21 mouse cellular contexts compared by ENCODE assay signal in the genomic region with DNA sequence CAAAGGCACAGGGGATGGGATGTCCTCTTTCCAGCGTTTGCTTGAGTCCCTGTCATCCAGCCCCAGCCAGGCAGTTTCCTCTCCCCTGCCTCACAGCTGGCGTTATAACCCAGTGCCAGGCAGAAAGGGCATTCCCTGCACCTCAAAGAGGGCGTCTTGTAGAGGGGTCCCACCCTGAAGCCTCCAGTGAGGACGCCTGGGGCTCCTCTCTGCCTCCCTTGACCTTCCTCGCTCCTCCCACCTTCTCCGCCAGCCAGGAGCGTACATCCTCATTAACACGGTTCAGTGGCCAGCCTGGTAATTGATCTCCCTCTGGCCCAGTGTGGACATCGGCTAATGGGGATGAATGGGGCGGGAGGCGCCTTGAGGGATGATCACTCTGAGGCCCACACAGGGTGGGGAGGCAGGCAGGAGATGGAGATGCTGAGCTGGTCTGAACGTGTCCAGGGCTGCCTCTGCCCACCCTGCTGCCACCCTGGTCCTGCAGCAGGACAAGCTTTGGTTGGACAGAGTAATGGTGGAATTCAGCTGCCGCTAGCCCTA. TPM values are rescaled to one million over a fixed set of nuclear protein-coding genes. Genes with fewer than 3 reads are reported as not detected.
DNase-seq lines count a peak whose midpoint lies in the region; ATAC-seq lines count a peak whose summit lies in the region.
"Had no signal": no experiment of that assay in that cellular context is flagged by ENCODE, and none has a peak within 500 bp of the region (broad histone marks: within the 10 kb centered on the region; RNA-seq: fewer than 3 reads in every experiment).

No protein-coding gene starts in this region.

- no peak overlapping the region for H3K9ac ChIP-seq in kidney, embryonic 16.5 days (replicated peaks; ENCODE audit: low read length)
- H3K9ac ChIP-seq in hindbrain, embryonic 11.5 days (ENCODE audit: low read depth, low read length): no peak overlapping the region
- peak overlapping the region; percentile 21; the same call in 1 of the 2 replicates for H3K9ac ChIP-seq in neural tube, embryonic 12.5 days
- H3K9ac ChIP-seq: embryonic facial prominence, embryonic 12.5 days; heart, embryonic 12.5 days; liver, postnatal 0 days had no signal

- no peak for DNase-seq in kidney, adult 18-20 months
- peak; percentile 74 for DNase-seq in embryo, embryonic 10 days (ENCODE audit: low spot score)
- peak; percentile 56 for DNase-seq in hindbrain, embryonic 11.5 days (ENCODE audit: low spot score)
- no peak for DNase-seq in cerebellum, postnatal 10 days
- DNase-seq in left cerebral cortex, postnatal 25 days (ENCODE audit: low spot score in 2 of 2): no peak
- DNase-seq: adrenal gland, adult 2 months; B cell, adult 2 months; cerebellum, adult 2 months; heart, postnatal 4 days; kidney, adult 9 months; liver, postnatal 0 days; thymus, adult 18-20 months had no signal

- peaks cover 17% of the 10 kb centered on the region; the same call in 1 of the 2 replicates for H3K27me3 ChIP-seq in kidney, embryonic 16.5 days (ENCODE audit: insufficient read depth, low read length)
- peaks cover 11% of the 10 kb centered on the region for H3K27me3 ChIP-seq in hindbrain, embryonic 11.5 days (ENCODE audit: control insufficient read depth, insufficient read depth, low read length)
- H3K27me3 ChIP-seq in neural tube, embryonic 12.5 days (replicated peaks): no peaks in the 10 kb centered on the region

- no peak overlapping the region for H3K4me2 ChIP-seq in kidney, embryonic 16.5 days (replicated peaks; ENCODE audit: low read depth, low read length)
- no peak overlapping the region for H3K4me2 ChIP-seq in hindbrain, embryonic 11.5 days (replicated peaks; ENCODE audit: low read depth, low read length)
- H3K4me2 ChIP-seq in neural tube, embryonic 12.5 days (replicated peaks): no peak overlapping the region
- H3K4me2 ChIP-seq: embryonic facial prominence, embryonic 12.5 days; heart, embryonic 12.5 days had no signal

- no peak overlapping the region for H3K27ac ChIP-seq in kidney, embryonic 16.5 days (ENCODE audit: low read length)
- H3K27ac ChIP-seq in hindbrain, embryonic 11.5 days (ENCODE audit: low read depth, low read length): peak overlapping the region; percentile 60
- H3K27ac ChIP-seq in neural tube, embryonic 12.5 days: no peak overlapping the region
- H3K27ac ChIP-seq: embryonic facial prominence, embryonic 12.5 days; macrophage had no signal

- peak; percentile 90 for ATAC-seq in kidney, embryonic 16.5 days (ENCODE audit: low FRiP score, low TSS enrichment)
- peak; percentile 78 for ATAC-seq in hindbrain, embryonic 11.5 days (ENCODE audit: low FRiP score)
- ATAC-seq in neural tube, embryonic 12.5 days (ENCODE audit: low FRiP score, low read depth): no peak
- no peak for ATAC-seq in cerebellum, adult (ENCODE audit: insufficient number of reproducible peaks, low FRiP score, low TSS enrichment)
- ATAC-seq: liver, postnatal 0 days had no signal

- intact Hi-C loops in left cerebral cortex, postnatal 25 days (cut with DNase I): loop anchor here (5.0 kb wide), 1 partner anchor 71 kb away; no protein-coding TSS in a partner anchor

- H3K36me3 ChIP-seq in kidney, embryonic 16.5 days (ENCODE audit: insufficient read depth, low read length): no peaks in the 10 kb centered on the region
- no peaks in the 10 kb centered on the region for H3K36me3 ChIP-seq in hindbrain, embryonic 11.5 days (ENCODE audit: control insufficient read depth, insufficient read depth, low read length)
- no peaks in the 10 kb centered on the region for H3K36me3 ChIP-seq in neural tube, embryonic 12.5 days
- H3K36me3 ChIP-seq: embryonic facial prominence, embryonic 12.5 days; heart, embryonic 12.5 days had no signal

- WGBS in kidney, embryonic 16.5 days: 14% methylated on average over 13 of the region's 13 CpGs
- WGBS in hindbrain, embryonic 11.5 days: 24% methylated on average over 13 of the region's 13 CpGs
- 11% methylated on average over 13 of the region's 13 CpGs for WGBS in neural tube, embryonic 12.5 days

- H3K4me3 ChIP-seq in kidney, embryonic 16.5 days (ENCODE audit: low read length): no peak overlapping the region
- H3K4me3 ChIP-seq in hindbrain, embryonic 11.5 days (ENCODE audit: low read depth, low read length): no peak overlapping the region
- no peak overlapping the region for H3K4me3 ChIP-seq in neural tube, embryonic 12.5 days
- H3K4me3 ChIP-seq: embryonic facial prominence, embryonic 12.5 days; heart, embryonic 12.5 days had no signal

- no peaks in the 10 kb centered on the region for H3K4me1 ChIP-seq in kidney, embryonic 16.5 days (ENCODE audit: insufficient read depth, low read length)
- peaks cover 6% of the 10 kb centered on the region; the same call in 1 of the 2 replicates for H3K4me1 ChIP-seq in hindbrain, embryonic 11.5 days (replicated peaks; ENCODE audit: control insufficient read depth, insufficient read depth, low read length)
- H3K4me1 ChIP-seq in neural tube, embryonic 12.5 days: peaks cover 9% of the 10 kb centered on the region; the same call in 1 of the 2 replicates
- H3K4me1 ChIP-seq: embryonic facial prominence, embryonic 12.5 days; heart, embryonic 12.5 days had no signal

- no peaks in the 10 kb centered on the region for H3K9me3 ChIP-seq in kidney, embryonic 16.5 days (ENCODE audit: low read length)
- no peaks in the 10 kb centered on the region for H3K9me3 ChIP-seq in hindbrain, embryonic 11.5 days (ENCODE audit: control insufficient read depth, low read length)
- H3K9me3 ChIP-seq in neural tube, embryonic 12.5 days: no peaks in the 10 kb centered on the region
- H3K9me3 ChIP-seq: embryonic facial prominence, embryonic 12.5 days had no signal

RNA-seq across cellular contexts. Expression of a gene that starts 17.3 kb away (rescaled TPM):
- polyA plus RNA-seq in kidney, embryonic 16.5 days (2015; fragmentation: Nextera tagmentation; extraction: Ambion mirVana): 12.6 and 14.3 TPM in 2 replicates
- 12.0 and 13.2 TPM in 2 replicates for polyA plus RNA-seq in hindbrain, embryonic 11.5 days (2014; fragmentation: Nextera tagmentation; extraction: Ambion mirVana)
- 53.3 and 59.0 TPM in 2 replicates for polyA plus RNA-seq in neural tube, embryonic 12.5 days (2016; fragmentation: Nextera tagmentation; extraction: Ambion mirVana)
- 10 to 100 TPM; 69.3 to 79.1 TPM for total RNA-seq in left cerebral cortex, postnatal 25 days (2021)

RNA-seq across cellular contexts. Expression of a gene that starts 22.7 kb away (rescaled TPM):
- not detected in 2 replicates for polyA plus RNA-seq in kidney, embryonic 16.5 days (2015; fragmentation: Nextera tagmentation; extraction: Ambion mirVana)
- polyA plus RNA-seq in hindbrain, embryonic 11.5 days (2014; fragmentation: Nextera tagmentation; extraction: Ambion mirVana): not detected in 2 replicates
- polyA plus RNA-seq in neural tube, embryonic 12.5 days (2016; fragmentation: Nextera tagmentation; extraction: Ambion mirVana): not detected in 2 replicates
- total RNA-seq in left cerebral cortex, postnatal 25 days (2021): not detected
- total RNA-seq: adrenal gland, adult 2 months; gastrocnemius, postnatal 4 days; heart, postnatal 4 days had no signal
- polyA plus RNA-seq: adrenal gland, adult 2 months; brain, embryonic 14.5 days; cerebellum, adult 2 months; embryonic facial prominence, embryonic 12.5 days; heart, embryonic 12.5 days; limb, embryonic 14.5 days; liver, postnatal 0 days; macrophage had no signal

RNA-seq across cellular contexts. Expression of a gene that starts 40.1 kb away (rescaled TPM):
- polyA plus RNA-seq in kidney, embryonic 16.5 days (2015; fragmentation: Nextera tagmentation; extraction: Ambion mirVana): not detected in 2 replicates
- polyA plus RNA-seq in hindbrain, embryonic 11.5 days (2014; fragmentation: Nextera tagmentation; extraction: Ambion mirVana): 2.3 and 2.5 TPM in 2 replicates
- 3.6 and 4.2 TPM in 2 replicates for polyA plus RNA-seq in neural tube, embryonic 12.5 days (2016; fragmentation: Nextera tagmentation; extraction: Ambion mirVana)
- total RNA-seq in left cerebral cortex, postnatal 25 days (2021): 100 to 1,000 TPM; 785 to 906 TPM
- total RNA-seq: heart, postnatal 4 days had no signal
- polyA plus RNA-seq: liver, postnatal 0 days; macrophage had no signal

RNA-seq across cellular contexts. Expression of a gene that starts 56.8 kb away (rescaled TPM):
- polyA plus RNA-seq in kidney, embryonic 16.5 days (2015; fragmentation: Nextera tagmentation; extraction: Ambion mirVana): 0.06 and 0.09 TPM in 2 replicates
- polyA plus RNA-seq in hindbrain, embryonic 11.5 days (2014; fragmentation: Nextera tagmentation; extraction: Ambion mirVana): 7.5 and 11.2 TPM in 2 replicates
- polyA plus RNA-seq in neural tube, embryonic 12.5 days (2016; fragmentation: Nextera tagmentation; extraction: Ambion mirVana): 29.5 and 37.6 TPM in 2 replicates
- total RNA-seq in left cerebral cortex, postnatal 25 days (2021): 100 to 1,000 TPM; 120 to 145 TPM
- polyA plus RNA-seq: liver, postnatal 0 days; macrophage had no signal

Comparison
In these comparisons a context has a peak if more than half of its experiments do, and no peak if none do; other contexts are left out.
1. ATAC-seq: peak in kidney, embryonic 16.5 days (single experiment) and hindbrain, embryonic 11.5 days (single experiment); none in neural tube, embryonic 12.5 days (single experiment) and cerebellum, adult (single experiment).
2. DNase-seq: peak in embryo, embryonic 10 days (single experiment) and hindbrain, embryonic 11.5 days (single experiment); none in kidney, adult 18-20 months (single experiment), cerebellum, postnatal 10 days (0 of 2) and left cerebral cortex, postnatal 25 days (0 of 2).